Mouse (Mus musculus): ENCODE measurements at regions not wholly inside any gene's neighbourhood (a gene's known extent, or its start where the extent isn't known, plus 50 kb on each side); places are given as distances from the start of the nearest gene placed in this dataset.

GRCm38 (mm10) chr13:72346207-72346943 is 282.2 kb upstream of the Irx2 start:
- intact Hi-C loops (cut with DNase I): no loop called here
- no peak for DNase-seq

- no peak for DNase-seq
- intact Hi-C loops (cut with DNase I): no loop called here
Observed at GRCm38 (mm10) chr13:72346944-72347586, 281.6 kb upstream of the Irx2 start.

GRCm38 (mm10) chr13:72352641-72353181 is 275.9 kb upstream of the Irx2 start:
- DNase-seq: no peak
- intact Hi-C loops (cut with DNase I): no loop called here

- no peak for DNase-seq
- intact Hi-C loops (cut with DNase I): no loop called here
Observed at GRCm38 (mm10) chr13:72355297-72355696, 273.3 kb upstream of the Irx2 start.

- no peak for DNase-seq
- intact Hi-C loops (cut with DNase I): no loop called here
Observed at GRCm38 (mm10) chr13:72355821-72356220, 272.8 kb upstream of the Irx2 start.

GRCm38 (mm10) chr13:72358243-72358904 is 270.2 kb upstream of the Irx2 start:
- intact Hi-C loops (cut with DNase I): no loop called here
- no peak for DNase-seq

- no peak for DNase-seq
- intact Hi-C loops (cut with DNase I): no loop called here
Observed at GRCm38 (mm10) chr13:72365534-72366271, 262.9 kb upstream of the Irx2 start.

- intact Hi-C loops (cut with DNase I): no loop called here
- DNase-seq: no peak
Observed at GRCm38 (mm10) chr13:72366281-72366680, 262.3 kb upstream of the Irx2 start.

GRCm38 (mm10) chr13:72370131-72370530 is 258.5 kb upstream of the Irx2 start:
- peak in 1 of 2 experiments; percentile 4 for DNase-seq

GRCm38 (mm10) chr13:72370997-72371396 is 257.6 kb upstream of the Irx2 start:
- DNase-seq: peak; percentile 10 to 29

More at GRCm38 (mm10) chr13:72370131-72370530, 258.5 kb upstream of the Irx2 start:
- intact Hi-C loops (cut with DNase I): no loop called here

GRCm38 (mm10) chr13:72393366-72393765 is 235.3 kb upstream of the Irx2 start:
- intact Hi-C loops (cut with DNase I): no loop called here
- DNase-seq: no peak

More at GRCm38 (mm10) chr13:72370997-72371396, 257.6 kb upstream of the Irx2 start:
- intact Hi-C loops (cut with DNase I): no loop called here

- no peak for DNase-seq
- intact Hi-C loops (cut with DNase I): no loop called here
Observed at GRCm38 (mm10) chr13:72400677-72401076, 227.9 kb upstream of the Irx2 start.

- intact Hi-C loops (cut with DNase I): no loop called here
- DNase-seq: no peak
Observed at GRCm38 (mm10) chr13:72409238-72409965, 219.2 kb upstream of the Irx2 start.

GRCm38 (mm10) chr13:72412656-72413055 is 216.0 kb upstream of the Irx2 start:
- no peak for DNase-seq
- intact Hi-C loops (cut with DNase I): no loop called here

GRCm38 (mm10) chr13:72416981-72417380 is 211.6 kb upstream of the Irx2 start:
- DNase-seq: no peak
- intact Hi-C loops (cut with DNase I): no loop called here

- intact Hi-C loops (cut with DNase I): no loop called here
- no peak for DNase-seq
Observed at GRCm38 (mm10) chr13:72417816-72418215, 210.8 kb upstream of the Irx2 start.

- intact Hi-C loops (cut with DNase I): no loop called here
- DNase-seq: no peak
Observed at GRCm38 (mm10) chr13:72418285-72418684, 210.3 kb upstream of the Irx2 start.

- DNase-seq: peak; percentile 18 to 27
- intact Hi-C loops (cut with DNase I): no loop called here
Observed at GRCm38 (mm10) chr13:72419532-72419931, 209.1 kb upstream of the Irx2 start.

GRCm38 (mm10) chr13:72425917-72426316 is 202.7 kb upstream of the Irx2 start:
- intact Hi-C loops (cut with DNase I): no loop called here
- no peak for DNase-seq

GRCm38 (mm10) chr13:72445336-72445735 is 183.3 kb upstream of the Irx2 start:
- no peak for DNase-seq
- intact Hi-C loops (cut with DNase I): no loop called here
